Mouse (Mus musculus) MEL (cell line): Measurements from ENCODE around the gene Echdc3. TPM values are rescaled to one million over a fixed set of nuclear protein-coding genes. Genes with fewer than 3 reads are reported as not detected.

ENCODE experiments used
- DNase-seq: peaks from one replicate; pipeline ENCODE4 v3.0.0; 2011; ENCODE audit warnings: low read depth, low spot score
- H3K27ac ChIP-seq: 2 replicates; pipeline ENCODE4 v1.5.1; 2012; ENCODE audit warnings: low read depth, mild to moderate bottlenecking, control low read depth, low read length, moderate library complexity; ENCODE audit not compliant: control insufficient read depth
- H3K27me3 ChIP-seq, 2 experiments: fragments of 150-350 bp in 1 of 2; sonication (generic) in 1 of 2; 2 replicates each; pipeline ENCODE4 v1.6.1; 2012; ENCODE audit warnings: low read length in 2 of 2, mild to moderate bottlenecking in 2 of 2, improper control_type of control experiment in 1 of 2, moderate library complexity in 1 of 2; ENCODE audit not compliant: insufficient read depth in 2 of 2, control insufficient read depth in 1 of 2
- H3K36me3 ChIP-seq, 2 experiments: 2 replicates each; pipeline ENCODE4 v1.6.1; 2012 to 2014; ENCODE audit warnings: low read length in 2 of 2, improper control_type of control experiment in 1 of 2, inconsistent platforms in 1 of 2, mild to moderate bottlenecking in 1 of 2; ENCODE audit not compliant: insufficient read depth in 2 of 2, control insufficient read depth in 1 of 2
- H3K4me1 ChIP-seq, 2 experiments: fragments of 150-350 bp in 1 of 2; sonication (generic) in 1 of 2; 2 replicates each; pipeline ENCODE4 v1.6.1; 2012; ENCODE audit warnings: low read length in 2 of 2, improper control_type of control experiment in 1 of 2, mild to moderate bottlenecking in 1 of 2; ENCODE audit not compliant: insufficient read depth in 2 of 2, control insufficient read depth in 1 of 2
- H3K4me3 ChIP-seq, 2 experiments: fragments of 150-350 bp in 1 of 2; sonication (generic) in 1 of 2; 2 replicates each; pipeline ENCODE4 v1.5.1; 2012; ENCODE audit warnings: low read depth in 2 of 2, low read length in 2 of 2, mild to moderate bottlenecking in 2 of 2, moderate library complexity in 2 of 2, control low read depth in 1 of 2, improper control_type of control experiment in 1 of 2; ENCODE audit not compliant: control insufficient read depth in 1 of 2, insufficient read depth in 1 of 2
- H3K79me2 ChIP-seq: 2 replicates; pipeline ENCODE4 v1.6.1; 2012; ENCODE audit warnings: mild to moderate bottlenecking, low read length, moderate library complexity; ENCODE audit not compliant: control insufficient read depth, poor library complexity, insufficient read depth
- H3K9ac ChIP-seq: 2 replicates; pipeline ENCODE4 v1.6.1; 2012; ENCODE audit warnings: low read depth, mild to moderate bottlenecking, control low read depth, low read length, moderate library complexity; ENCODE audit not compliant: control insufficient read depth, poor library complexity, severe bottlenecking
- H3K9me3 ChIP-seq: fragments of 150-350 bp; sonication (generic); replicated peaks from 2 replicates; pipeline ENCODE4 v1.6.1; 2012; ENCODE audit warnings: mild to moderate bottlenecking, low read length, improper control_type of control experiment, moderate library complexity; ENCODE audit not compliant: insufficient read depth
- BHLHE40 ChIP-seq: IDR thresholded peaks from 2 replicates; pipeline ENCODE4 v1.6.1; 2012; ENCODE audit warnings: low read depth, mild to moderate bottlenecking, inconsistent platforms, low read length, improper control_type of control experiment, borderline replicate concordance
- CTCF ChIP-seq, 3 experiments: IDR thresholded peaks in 2 of 3; conservative IDR thresholded peaks in 1 of 3; 2 replicates each; pipeline ENCODE4 v1.5.1; 2011 to 2012; ENCODE audit warnings: low read length in 3 of 3, low read depth in 2 of 3, mild to moderate bottlenecking in 2 of 3, improper control_type of control experiment in 1 of 3, inconsistent platforms in 1 of 3, mixed read lengths in 1 of 3, moderate library complexity in 1 of 3; ENCODE audit not compliant: control insufficient read depth in 1 of 3, insufficient read depth in 1 of 3, poor library complexity in 1 of 3, severe bottlenecking in 1 of 3
- EP300 ChIP-seq, 2 experiments: IDR thresholded peaks; 2 replicates each; pipeline ENCODE4 v1.6.1; 2011; ENCODE audit warnings: improper control_type of control experiment in 2 of 2, low read length in 2 of 2, low read depth in 1 of 2, mild to moderate bottlenecking in 1 of 2
- ETS1 ChIP-seq: IDR thresholded peaks from 2 replicates; pipeline ENCODE4 v1.6.1; 2012; ENCODE audit warnings: low read depth, mild to moderate bottlenecking, inconsistent platforms, low read length, improper control_type of control experiment, moderate library complexity
- GATA1 ChIP-seq: IDR thresholded peaks from 2 replicates; pipeline ENCODE4 v1.6.1; 2011; ENCODE audit warnings: low read depth, low read length, improper control_type of control experiment
- RCOR1 ChIP-seq: IDR thresholded peaks from 2 replicates; pipeline ENCODE4 v1.6.1; 2012; ENCODE audit warnings: low read depth, mild to moderate bottlenecking, inconsistent platforms, low read length, improper control_type of control experiment
- SIN3A ChIP-seq: IDR thresholded peaks from 2 replicates; pipeline ENCODE4 v1.6.1; 2012; ENCODE audit warnings: low read length, improper control_type of control experiment, inconsistent platforms
- ZKSCAN1 ChIP-seq: IDR thresholded peaks from 2 replicates; pipeline ENCODE4 v1.6.1; 2012; ENCODE audit warnings: low read depth, mild to moderate bottlenecking, inconsistent platforms, low read length, improper control_type of control experiment, moderate library complexity
- polyA plus RNA-seq, 2 experiments: library from polyadenylated mRNA; stranded (reverse) in 1 of 2; unstranded in 1 of 2; fragments of >175 nt in 1 of 2; fragments of >200 nt in 1 of 2; gene quantifications; 2 replicates each; pipeline versions ENCODE4 v1.2.1 to v1.2.4; 2012; ENCODE audit warnings: low replicate concordance in 2 of 2, low read depth in 1 of 2; ENCODE audit not compliant: insufficient read length in 2 of 2, insufficient read depth in 1 of 2, missing spikeins in 1 of 2
- total RNA-seq: library from RNA; depleted of rRNA; stranded (reverse); fragments of 300-350 nt; gene quantifications from 2 replicates; pipeline ENCODE4 v1.2.3, GENCODE M21; 2012

Gene Echdc3
- total and polyA plus RNA-seq, 3 experiments = not detected

- no peaks in the 10 kb centered on the region for H3K27me3 ChIP-seq
- TF ChIP-seq ETS1 = no peak
- TF ChIP-seq RCOR1 = no peak
- TF ChIP-seq CTCF (IDR thresholded peaks at IDR 0.05 in 2 of 3, conservative IDR thresholded peaks at IDR 0.05 in 1 of 3; ENCODE audit: control insufficient read depth in 1 of 3, insufficient read depth in 1 of 3, low read depth in 2 of 3, low read length in 3 of 3, poor library complexity in 1 of 3, severe bottlenecking in 1 of 3) = no peak
- no peak for TF ChIP-seq EP300 (IDR thresholded peaks at IDR 0.05; ENCODE audit: low read depth in 1 of 2, low read length in 2 of 2)
- H3K9ac ChIP-seq = no peak overlapping the region
- peaks cover 0 to under 1% of the 10 kb centered on the region in 2 experiments; a peak in 1 of 4 replicates for H3K4me1 ChIP-seq
- H3K79me2 ChIP-seq = no peaks in the 10 kb centered on the region
- H3K4me3 ChIP-seq = no peak overlapping the region
- H3K36me3 ChIP-seq = no peaks in the 10 kb centered on the region; a peak in 1 of 4 replicates
- H3K9me3 ChIP-seq = no peaks in the 10 kb centered on the region
- no peak overlapping the region for H3K27ac ChIP-seq
- no peak for DNase-seq
These were observed 48.1 kb downstream of the Echdc3 start for GRCm38 (mm10) chr2:6164606-6165290.

GRCm38 (mm10) chr2:6162366-6163040 lies 50.3 kb downstream of the Echdc3 start:
- DNase-seq = peak; percentile 47
- Histone ChIP-seq H3K4me3 (no peak overlapping the region), H3K27ac (no peak overlapping the region), H3K79me2 (no peaks in the 10 kb centered on the region), H3K9ac (no peak overlapping the region), H3K27me3 (no peaks in the 10 kb centered on the region), H3K36me3 (no peaks in the 10 kb centered on the region; a peak in 1 of 4 replicates), H3K4me1 (peaks cover 0 to 5% of the 10 kb centered on the region in 2 experiments; a peak in 1 of 4 replicates), H3K9me3 (no peaks in the 10 kb centered on the region)
- no peak for TF ChIP-seq BHLHE40
- TF ChIP-seq SIN3A = peak; percentile 33; the same call in 1 of the 2 replicates

GRCm38 (mm10) chr2:6159735-6160134 lies 53.1 kb downstream of the Echdc3 start:
- H3K27me3 ChIP-seq = no peaks in the 10 kb centered on the region; a peak in 1 of 4 replicates
- TF ChIP-seq GATA1 = peak; percentile 59
- TF ChIP-seq ZKSCAN1 = no peak
- peak; percentile 60 to 66; a peak in 3 of 4 replicates for TF ChIP-seq EP300 (IDR thresholded peaks at IDR 0.05; ENCODE audit: low read depth in 1 of 2, low read length in 2 of 2)
- TF ChIP-seq ETS1 = no peak
- TF ChIP-seq, all 39 proteins: peak for 2
- H3K27ac ChIP-seq = no peak overlapping the region
- no peaks in the 10 kb centered on the region for H3K9me3 ChIP-seq
- no peaks in the 10 kb centered on the region for H3K79me2 ChIP-seq
- peak; percentile 26 for DNase-seq
- H3K4me3 ChIP-seq = no peak overlapping the region
- 0 out of 4 replicates have a peak, but pooled peaks cover 0 to 5% of the 10 kb centered on the region in 2 experiments for H3K4me1 ChIP-seq
- no peaks in the 10 kb centered on the region; a peak in 2 of 4 replicates for H3K36me3 ChIP-seq
- no peak overlapping the region for H3K9ac ChIP-seq
